Mouse (Mus musculus): ENCODE results near the gene Tbc1d15. TPM values are rescaled to one million over a fixed set of nuclear protein-coding genes. Genes with fewer than 3 reads are reported as not detected.
"Not testable (repeated sequence)": the region's sequence is repeated elsewhere in the genome, so short reads cannot be mapped to it uniquely, and the experiment has no call there.

Gene Tbc1d15
- polyA plus RNA-seq, 1 experiment, result 78.1 TPM

GRCm38 (mm10) chr10:115226586-115226985 lies 24.7 kb downstream of the Tbc1d15 start:
- Histone ChIP-seq H3K4me1 (ENCODE audit: control insufficient read depth, insufficient read depth, low read length) (no peaks in the 10 kb centered on the region), H3K4me3 (ENCODE audit: insufficient read depth, low read length) (no peak overlapping the region), H3K27ac (ENCODE audit: insufficient read depth, low read depth, low read length) (no peak overlapping the region)
- TF ChIP-seq CTCF (IDR thresholded peaks at IDR 0.05; ENCODE audit: low read depth, low read length) (no peak), POLR2A (IDR thresholded peaks at IDR 0.05; ENCODE audit: borderline replicate concordance, low read depth, low read length) (no peak)

DNA sequence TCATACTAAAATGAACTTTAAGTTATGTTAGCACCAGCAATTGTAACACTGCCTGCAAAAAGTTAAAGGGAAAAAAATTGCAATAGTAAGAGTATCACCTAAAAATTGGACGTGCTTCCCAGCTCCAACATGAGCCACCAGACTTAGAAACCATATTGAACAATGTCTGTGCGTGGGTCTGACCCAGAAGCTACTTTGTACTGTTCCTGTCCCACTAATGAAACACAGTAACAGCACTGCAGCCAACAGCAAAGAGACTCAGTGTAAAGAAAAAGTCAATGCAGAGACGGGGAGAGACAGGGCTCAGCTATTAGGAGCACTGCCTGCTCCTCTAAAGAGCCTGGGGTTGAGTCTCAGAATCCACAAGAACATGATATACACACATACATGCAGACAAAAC lies 27.4 kb downstream of the Tbc1d15 start:
- TF ChIP-seq POLR2A (IDR thresholded peaks at IDR 0.05; ENCODE audit: borderline replicate concordance, low read depth, low read length) (no peak), CTCF (IDR thresholded peaks at IDR 0.05; ENCODE audit: low read depth, low read length) (no peak)
- Histone ChIP-seq H3K4me3 (ENCODE audit: insufficient read depth, low read length) (no peak overlapping the region), H3K27ac (ENCODE audit: insufficient read depth, low read depth, low read length) (no peak overlapping the region)

DNA sequence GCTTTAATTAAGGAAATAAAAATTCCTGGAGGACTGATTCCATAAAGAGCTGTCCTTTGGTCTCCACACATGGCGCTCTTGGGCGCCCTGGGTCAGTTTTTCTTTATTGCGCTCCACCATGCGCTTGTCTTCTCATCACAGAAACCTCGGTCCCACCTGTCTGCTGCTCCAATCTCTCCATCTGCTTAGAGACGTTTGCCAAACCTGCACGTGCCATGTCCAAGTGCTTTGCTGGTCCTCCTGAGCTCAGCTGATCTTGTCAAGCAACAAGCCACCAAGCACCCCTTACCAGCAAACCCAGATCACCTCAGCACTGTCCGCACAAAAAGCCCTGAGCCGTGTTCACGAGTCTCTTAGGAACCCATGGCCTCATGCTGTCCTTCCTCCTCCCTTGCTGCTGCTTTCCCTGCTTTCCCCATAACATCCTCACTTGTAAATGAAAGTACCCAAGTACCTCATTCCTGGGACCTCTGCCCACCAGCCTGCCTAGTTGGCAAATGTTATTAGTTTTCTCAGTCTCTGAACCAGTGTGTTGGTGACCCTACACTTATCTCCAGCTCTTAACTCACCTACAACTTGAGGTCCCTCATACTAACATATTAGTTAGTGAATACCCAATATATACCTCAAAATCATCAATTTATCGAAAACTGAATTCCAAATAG lies 38.2 kb downstream of the Tbc1d15 start:
- TF ChIP-seq POLR2A (IDR thresholded peaks at IDR 0.05; ENCODE audit: borderline replicate concordance, low read depth, low read length) (no peak), CTCF (IDR thresholded peaks at IDR 0.05; ENCODE audit: low read depth, low read length) (no peak)
- Histone ChIP-seq H3K27ac (ENCODE audit: insufficient read depth, low read depth, low read length) (no peak overlapping the region), H3K4me1 (ENCODE audit: control insufficient read depth, insufficient read depth, low read length) (no peaks in the 10 kb centered on the region), H3K4me3 (ENCODE audit: insufficient read depth, low read length) (no peak overlapping the region)

More for the DNA sequence above, 27.4 kb downstream of the Tbc1d15 start:
- no peaks in the 10 kb centered on the region for H3K4me1 ChIP-seq (ENCODE audit: control insufficient read depth, insufficient read depth, low read length)

GRCm38 (mm10) chr10:115205825-115206224 lies 45.4 kb downstream of the Tbc1d15 start:
- no peaks in the 10 kb centered on the region for H3K4me1 ChIP-seq (ENCODE audit: control insufficient read depth, insufficient read depth, low read length)
- no peak overlapping the region for H3K4me3 ChIP-seq (ENCODE audit: insufficient read depth, low read length)
- TF ChIP-seq CTCF (IDR thresholded peaks at IDR 0.05; ENCODE audit: low read depth, low read length) (no peak), POLR2A (IDR thresholded peaks at IDR 0.05; ENCODE audit: borderline replicate concordance, low read depth, low read length) (no peak)
- no peak overlapping the region for H3K27ac ChIP-seq (ENCODE audit: insufficient read depth, low read depth, low read length)

- H3K27ac ChIP-seq (ENCODE audit: insufficient read depth, low read depth, low read length), result no peak overlapping the region
- no peak for TF ChIP-seq CTCF (IDR thresholded peaks at IDR 0.05; ENCODE audit: low read depth, low read length)
- TF ChIP-seq POLR2A (IDR thresholded peaks at IDR 0.05; ENCODE audit: borderline replicate concordance, low read depth, low read length), result no peak
- no peak overlapping the region for H3K4me3 ChIP-seq (ENCODE audit: insufficient read depth, low read length)
- H3K4me1 ChIP-seq (ENCODE audit: control insufficient read depth, insufficient read depth, low read length), result no peaks in the 10 kb centered on the region
Measured at GRCm38 (mm10) chr10:115205284-115205683, 46.0 kb downstream of the Tbc1d15 start.

- H3K4me3 ChIP-seq (ENCODE audit: insufficient read depth, low read length), result no peak overlapping the region
- H3K4me1 ChIP-seq (ENCODE audit: control insufficient read depth, insufficient read depth, low read length), result no peaks in the 10 kb centered on the region
- no peak for TF ChIP-seq POLR2A (IDR thresholded peaks at IDR 0.05; ENCODE audit: borderline replicate concordance, low read depth, low read length)
- H3K27ac ChIP-seq (ENCODE audit: insufficient read depth, low read depth, low read length), result no peak overlapping the region
Measured at GRCm38 (mm10) chr10:115191214-115191613, 60.1 kb downstream of the Tbc1d15 start.

DNA sequence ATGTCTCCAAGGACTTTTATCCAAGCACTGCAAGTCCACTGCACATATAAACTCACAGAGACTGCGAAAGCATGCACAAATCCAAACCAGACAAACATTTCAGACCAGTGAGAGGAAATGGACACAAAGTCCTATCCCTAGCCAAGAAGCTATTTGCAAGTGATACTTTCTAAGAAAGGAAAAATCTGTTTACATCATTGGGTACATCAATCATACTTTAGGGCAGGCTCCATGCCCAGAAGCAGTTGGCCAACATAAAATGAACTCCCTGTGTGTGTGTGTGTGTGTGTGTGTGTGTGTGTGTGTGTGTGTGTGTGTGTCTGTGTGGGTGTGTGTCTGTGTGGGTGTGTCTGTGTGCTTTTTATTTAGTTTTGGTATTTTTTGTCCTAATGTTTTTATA lies 63.9 kb downstream of the Tbc1d15 start:
- Histone ChIP-seq H3K4me1 (ENCODE audit: control insufficient read depth, insufficient read depth, low read length) (no peaks in the 10 kb centered on the region), H3K4me3 (ENCODE audit: insufficient read depth, low read length) (no peak overlapping the region), H3K27ac (ENCODE audit: insufficient read depth, low read depth, low read length) (no peak overlapping the region)
- TF ChIP-seq CTCF (IDR thresholded peaks at IDR 0.05; ENCODE audit: low read depth, low read length), result no peak
- TF ChIP-seq POLR2A (IDR thresholded peaks at IDR 0.05; ENCODE audit: borderline replicate concordance, low read depth, low read length), result no peak

GRCm38 (mm10) chr10:115184697-115185096 lies 66.6 kb downstream of the Tbc1d15 start, which contains the start of gene Tph2:
Tph2 (minus strand) TSS chr10:115185022.
- Histone ChIP-seq H3K27ac (ENCODE audit: insufficient read depth, low read depth, low read length) (no peak within 1 kb of the TSS), H3K4me1 (ENCODE audit: control insufficient read depth, insufficient read depth, low read length) (no peaks in the 10 kb centered on the region), H3K4me3 (ENCODE audit: insufficient read depth, low read length) (no peak within 1 kb of the TSS)
- TF ChIP-seq CTCF (IDR thresholded peaks at IDR 0.05; ENCODE audit: low read depth, low read length) (peak; percentile 32; the same call in 1 of the 2 replicates), POLR2A (IDR thresholded peaks at IDR 0.05; ENCODE audit: borderline replicate concordance, low read depth, low read length) (no peak)

DNA sequence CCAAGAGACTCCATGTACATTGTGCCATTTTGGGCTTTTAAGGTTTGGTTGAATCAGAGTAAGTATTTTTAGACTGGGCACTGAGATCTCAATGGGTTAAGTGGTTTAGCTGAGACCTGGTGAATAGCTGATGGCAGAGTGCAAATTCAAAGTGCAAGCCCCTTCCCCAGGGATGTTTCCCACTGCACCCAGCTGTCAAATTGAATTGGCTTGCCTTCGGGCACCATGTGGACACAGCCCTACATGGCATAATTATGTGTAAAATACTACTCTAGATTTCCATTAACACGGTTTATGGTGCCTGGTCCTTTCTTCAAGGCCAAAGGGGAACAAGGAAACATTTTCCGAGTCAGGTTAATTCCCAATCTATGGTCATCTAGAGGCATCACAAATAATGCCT lies 70.2 kb downstream of the Tbc1d15 start:
- no peak overlapping the region for H3K4me3 ChIP-seq (ENCODE audit: insufficient read depth, low read length)
- H3K27ac ChIP-seq (ENCODE audit: insufficient read depth, low read depth, low read length), result no peak overlapping the region
- H3K4me1 ChIP-seq (ENCODE audit: control insufficient read depth, insufficient read depth, low read length), result peaks cover 3% of the 10 kb centered on the region
- TF ChIP-seq CTCF (IDR thresholded peaks at IDR 0.05; ENCODE audit: low read depth, low read length) (no peak), POLR2A (IDR thresholded peaks at IDR 0.05; ENCODE audit: borderline replicate concordance, low read depth, low read length) (no peak)

DNA sequence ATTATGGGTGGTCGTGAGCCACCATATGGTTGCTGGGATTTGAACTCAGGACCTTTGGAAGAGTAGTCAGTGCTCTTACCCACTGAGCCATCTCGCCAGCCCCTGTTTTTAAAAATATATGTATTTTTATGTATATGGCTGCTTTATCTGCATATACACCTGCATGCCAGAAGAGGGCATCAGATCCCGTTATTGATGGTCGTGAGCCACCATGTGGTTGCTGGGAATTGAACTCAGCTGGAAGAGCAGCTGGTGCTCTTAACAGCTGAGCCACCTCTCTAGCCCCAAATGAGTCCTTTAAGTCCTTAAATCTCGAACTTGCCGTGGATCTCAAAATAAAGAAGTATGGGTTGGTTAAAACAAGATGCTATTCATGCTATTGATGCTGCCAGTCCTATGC lies 73.2 kb downstream of the Tbc1d15 start:
- not testable (repeated sequence) for H3K27ac ChIP-seq (ENCODE audit: insufficient read depth, low read depth, low read length); H3K4me3 ChIP-seq (ENCODE audit: insufficient read depth, low read length); H3K4me1 ChIP-seq (ENCODE audit: control insufficient read depth, insufficient read depth, low read length)

DNA sequence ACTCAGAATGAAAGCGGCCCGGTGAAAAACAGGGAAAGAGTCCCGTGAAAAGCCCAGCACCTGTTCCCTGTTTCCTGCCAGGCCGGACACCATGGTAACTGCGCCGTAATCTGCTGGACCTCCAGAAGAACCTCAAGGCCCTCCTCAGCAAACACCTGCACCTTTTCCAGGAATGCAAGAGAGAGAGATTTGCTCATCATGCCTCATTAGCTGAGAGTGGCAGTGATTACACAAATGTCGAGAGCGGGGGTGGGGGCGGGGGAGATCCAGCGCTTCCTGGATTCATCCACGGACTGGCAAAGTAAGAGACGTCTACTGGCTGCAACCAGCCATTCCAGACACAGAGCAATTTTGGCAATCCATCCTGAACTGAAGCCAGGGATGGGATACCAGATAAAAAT lies 75.7 kb downstream of the Tbc1d15 start:
- no peak overlapping the region for H3K4me3 ChIP-seq (ENCODE audit: insufficient read depth, low read length)
- peaks cover 15% of the 10 kb centered on the region for H3K4me1 ChIP-seq (ENCODE audit: control insufficient read depth, insufficient read depth, low read length)
- no peak overlapping the region for H3K27ac ChIP-seq (ENCODE audit: insufficient read depth, low read depth, low read length)
- TF ChIP-seq CTCF (IDR thresholded peaks at IDR 0.05; ENCODE audit: low read depth, low read length), result no peak
- no peak for TF ChIP-seq POLR2A (IDR thresholded peaks at IDR 0.05; ENCODE audit: borderline replicate concordance, low read depth, low read length)
